Mouse (Mus musculus): ENCODE measurements around the gene Hist1h2bl. TPM values are rescaled to one million over a fixed set of nuclear protein-coding genes. Genes with fewer than 3 reads are reported as not detected.

Hist1h2bl gene
- total RNA-seq, 2 experiments from 2014 or later, result 15.1 to 26.3 TPM

Small RNA genes lying within 50 kb of the gene (microRNA-seq; reads per million reads assigned to microRNA genes)
- gene Gm44357 (ENCODE audit: borderline replicate concordance in 2 of 2), result 0 reads per million in 2 experiments
- 0 reads per million in 2 experiments for gene Gm44367 (ENCODE audit: borderline replicate concordance in 2 of 2)
- gene Gm44454 (ENCODE audit: borderline replicate concordance in 2 of 2), result 0 reads per million in 2 experiments

Other genes starting within 250 kb of the Hist1h2bl start
- under 1 TPM in 1 of 2 experiments, not detected in 1; 0.18 TPM for gene Nkapl, start 247.6 kb downstream of the Hist1h2bl start, total RNA-seq (2021)
- gene Zkscan4, start 237.2 kb downstream of the Hist1h2bl start, total RNA-seq (2021), result under 1 TPM; 0.41 to 0.59 TPM
- not detected for gene Gm10065, start 236.7 kb downstream of the Hist1h2bl start, total RNA-seq (2021)
- 10 to 100 TPM; 20.2 to 21.5 TPM for gene AK157302, start 220.9 kb downstream of the Hist1h2bl start, total RNA-seq (2021)
- 100 to 1,000 TPM; 119 to 147 TPM for gene Gm11273, start 214.7 kb downstream of the Hist1h2bl start, total RNA-seq (2021)
- 1 to 10 TPM; 3.8 to 5.4 TPM for gene Zkscan8, start 185.0 kb downstream of the Hist1h2bl start, total RNA-seq (2021)
- gene Olfr1366, start 173.3 kb downstream of the Hist1h2bl start, total RNA-seq (2021), result not detected
- not detected for gene Olfr1535, start 156.2 kb downstream of the Hist1h2bl start, total RNA-seq (2021)
- gene Olfr1364, start 134.4 kb downstream of the Hist1h2bl start, total RNA-seq (2021), result not detected
- gene Olfr1362, start 102.1 kb downstream of the Hist1h2bl start, total RNA-seq (2021), result not detected
- gene Olfr11, start 73.6 kb downstream of the Hist1h2bl start, total RNA-seq (2021), result not detected
- gene Olfr1361, start 52.8 kb downstream of the Hist1h2bl start, total RNA-seq (2021), result not detected
- gene Olfr1360, start 38.7 kb downstream of the Hist1h2bl start, total RNA-seq (2021), result not detected
- not detected for gene Olfr1359, start 18.0 kb downstream of the Hist1h2bl start, total RNA-seq (2021)
- gene Hist1h2ai, start 279 bp upstream of the Hist1h2bl start, total RNA-seq (2021), result 10 to 100 TPM in 1 of 2 experiments, 1 to 10 TPM in 1; 4.4 to 21.0 TPM
- gene Hist1h3h, start 1.5 kb upstream of the Hist1h2bl start, total RNA-seq (2021), result 10 to 100 TPM; 10.1 to 40.0 TPM
- gene Hist1h2bm, start 5.9 kb upstream of the Hist1h2bl start, total RNA-seq (2021), result 1 to 10 TPM; 1.1 to 5.1 TPM
- gene Hist1h4j, start 18.9 kb upstream of the Hist1h2bl start, total RNA-seq (2021), result 1 to 10 TPM; 1.2 to 4.0 TPM
- gene Hist1h4k, start 34.4 kb upstream of the Hist1h2bl start, total RNA-seq (2021), result 10 to 100 TPM; 31.9 to 37.5 TPM
- 1 to 10 TPM; 2.7 to 6.4 TPM for gene Hist1h2ak, start 37.7 kb upstream of the Hist1h2bl start, total RNA-seq (2021)
- gene Hist1h2bn, start 38.0 kb upstream of the Hist1h2bl start, total RNA-seq (2021), result 1 to 10 TPM; 5.1 to 9.0 TPM
- gene Hist1h1b, start 64.5 kb upstream of the Hist1h2bl start, total RNA-seq (2021), result 1 to 10 TPM; 3.9 to 9.2 TPM
- 10 to 100 TPM; 20.0 to 23.8 TPM for gene Hist1h3i, start 67.2 kb upstream of the Hist1h2bl start, total RNA-seq (2021)
- 1 to 10 TPM; 1.0 to 2.4 TPM for gene Hist1h2an, start 71.1 kb upstream of the Hist1h2bl start, total RNA-seq (2021)
- 1 to 10 TPM; 5.3 to 6.0 TPM for gene Hist1h2bp, start 71.3 kb upstream of the Hist1h2bl start, total RNA-seq (2021)
- 10 to 100 TPM; 18.0 to 21.3 TPM for gene Hist1h2bq, start 94.1 kb upstream of the Hist1h2bl start, total RNA-seq (2021)
- 10 to 100 TPM in 1 of 2 experiments, not detected in 1; 24.7 TPM for gene Hist1h2ao, start 94.3 kb upstream of the Hist1h2bl start, total RNA-seq (2021)
- gene Hist1h4m, start 95.6 kb upstream of the Hist1h2bl start, total RNA-seq (2021), result 10 to 100 TPM; 49.0 to 65.1 TPM
- 10 to 100 TPM; 14.1 to 20.2 TPM for gene Hist1h4n, start 116.1 kb upstream of the Hist1h2bl start, total RNA-seq (2021)
- gene Hist1h2ap, start 117.4 kb upstream of the Hist1h2bl start, total RNA-seq (2021), result 10 to 100 TPM in 1 of 2 experiments, not detected in 1; 17.0 TPM
- gene Hist1h2br, start 117.6 kb upstream of the Hist1h2bl start, total RNA-seq (2021), result 10 to 100 TPM; 17.7 to 21.3 TPM
- gene Zfp184, start 229.0 kb upstream of the Hist1h2bl start, total RNA-seq (2021), result under 1 TPM; 0.26 to 0.54 TPM